ENCODE assay signal across 8 mouse cellular contexts in genomic region chr19:6334673-6335457, GRCm38 (mm10). TPM values are rescaled to one million over a fixed set of nuclear protein-coding genes. Genes with fewer than 3 reads are reported as not detected.
DNase-seq lines count a peak whose midpoint lies in the region; ATAC-seq lines count a peak whose summit lies in the region.

Gene Men1, plus strand, starts transcription at chr19:6334979.

- WGBS in hindbrain, embryonic 11.5 days = 0% methylated on average over 43 of the region's 43 CpGs

- H3K4me2 ChIP-seq in hindbrain, embryonic 11.5 days (replicated peaks; ENCODE audit: low read depth, low read length) = peak within 1 kb of the TSS; percentile 96

- H3K9me3 ChIP-seq in hindbrain, embryonic 11.5 days (ENCODE audit: control insufficient read depth, low read length) = no peaks in the 10 kb centered on the region

- DNase-seq in Muller cell, postnatal 12 days (ENCODE audit: inconsistent ontology term) = peak; percentile 94
- DNase-seq in cerebellum, adult 9-11 months = peak; percentile 96
- DNase-seq in frontal cortex, adult 2 months (ENCODE audit: extremely low spot score in 1 of 2, low spot score in 1 of 2) = peak; percentile 98
- DNase-seq in hindbrain, embryonic 11.5 days (ENCODE audit: low spot score) = peak; percentile 96
- peak; percentile 91 to 94 for DNase-seq in layer of hippocampus, postnatal 10 days (ENCODE audit: low spot score in 2 of 2)
- peak; percentile 97 for DNase-seq in lung, postnatal 10 days
- peak; percentile 90 for DNase-seq in ovary, postnatal 36 days (ENCODE audit: low spot score)
- peak; percentile 90 for DNase-seq in thymus, postnatal 25 days

- H3K36me3 ChIP-seq in hindbrain, embryonic 11.5 days (ENCODE audit: control insufficient read depth, insufficient read depth, low read length) = peaks cover 4% of the 10 kb centered on the region; the same call in 1 of the 2 replicates

- H3K9ac ChIP-seq in hindbrain, embryonic 11.5 days (ENCODE audit: low read depth, low read length) = peak within 1 kb of the TSS; percentile 91

- peak within 1 kb of the TSS; percentile 88 for H3K4me3 ChIP-seq in hindbrain, embryonic 11.5 days (ENCODE audit: low read depth, low read length)

- H3K4me1 ChIP-seq in hindbrain, embryonic 11.5 days (replicated peaks; ENCODE audit: control insufficient read depth, insufficient read depth, low read length) = peaks cover 12% of the 10 kb centered on the region

- ATAC-seq in hindbrain, embryonic 11.5 days (ENCODE audit: low FRiP score) = peak; percentile 93

- H3K27ac ChIP-seq in hindbrain, embryonic 11.5 days (ENCODE audit: low read depth, low read length) = peak within 1 kb of the TSS; percentile 60; the same call in 1 of the 2 replicates

- H3K27me3 ChIP-seq in hindbrain, embryonic 11.5 days (ENCODE audit: control insufficient read depth, insufficient read depth, low read length) = no peaks in the 10 kb centered on the region

RNA-seq across cellular contexts. Expression of gene Men1, which starts in this region (rescaled TPM):
- 67.6 and 68.4 TPM in 2 replicates for polyA plus RNA-seq in frontal cortex, adult 2 months (2012; rRNA removed)
- 43.0 and 51.3 TPM in 2 replicates for polyA plus RNA-seq in hindbrain, embryonic 11.5 days (2014; fragmentation: Nextera tagmentation; extraction: Ambion mirVana)
- 10 to 100 TPM; 72.0 to 73.6 TPM for total RNA-seq in layer of hippocampus, postnatal 10 days (2021)

Comparison
In these comparisons a context has a peak if more than half of its experiments do, and no peak if none do; other contexts are left out.
1. Peak in every context shown above with its lines: DNase-seq, ATAC-seq, H3K4me3 ChIP-seq and H3K27ac ChIP-seq.